Mouse (Mus musculus): ENCODE results near the gene Cspg4.

GRCm38 (mm10) chr9:56835152-56835551 is 29.7 kb upstream of the Cspg4 start:
- TF ChIP-seq TAL1 (IDR thresholded peaks at IDR 0.05; ENCODE audit: low read length) (no peak), GATA1 (IDR thresholded peaks at IDR 0.05; ENCODE audit: low read length) (no peak)

Measured in erythroblast, embryonic 14.5 days (primary cell).